Mouse (Mus musculus): ENCODE results near the gene Adam26a. TPM values are rescaled to one million over a fixed set of nuclear protein-coding genes. Genes with fewer than 3 reads are reported as not detected.

The Adam26a gene
- not detected in 2 replicates for polyA plus RNA-seq (2012; rRNA removed)

DNA sequence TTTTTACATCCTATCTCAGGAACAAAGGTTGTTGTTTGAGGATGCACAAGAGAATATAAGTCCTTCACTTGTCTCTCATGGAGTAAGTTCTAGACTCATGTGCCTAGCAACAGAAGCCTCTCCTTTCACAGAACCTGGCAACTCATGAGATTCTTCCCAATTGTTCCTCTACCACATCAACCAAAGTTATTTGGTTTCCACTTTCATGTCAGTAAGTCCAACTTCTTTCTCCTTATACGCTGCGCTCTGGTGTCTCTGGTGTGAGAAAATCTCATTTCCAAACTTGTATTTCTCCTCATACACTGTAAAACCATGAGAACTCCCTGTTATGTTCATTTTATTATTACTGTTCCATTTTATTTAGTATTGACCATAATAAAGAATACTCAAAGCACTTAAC lies at the start of gene Adam26a:
Adam26a (minus strand) TSS at position 101 of the 400 bp plus-strand sequence.

GRCm38 (mm10) chr8:43528006-43528405 lies 48.5 kb downstream of the Adam26a start, which contains the start of gene Adam26b:
Gene Adam26b (minus strand): TSS chr8:43528106.

Other genes starting within 250 kb of the Adam26a start
- gene Adam26b, start 48.6 kb downstream of the Adam26a start, polyA plus RNA-seq (2012; rRNA removed) = not detected in 2 replicates
- 0.03 TPM in 1 of 2 replicates, not detected in the other for gene Gm5346, start 50.6 kb upstream of the Adam26a start, polyA plus RNA-seq (2012; rRNA removed)
- 0.01 TPM in 1 of 2 replicates, not detected in the other for gene Adam34, start 133.3 kb upstream of the Adam26a start, polyA plus RNA-seq (2012; rRNA removed)